Mouse (Mus musculus): Measurements from ENCODE around the gene Cdc42ep2.

DNA sequence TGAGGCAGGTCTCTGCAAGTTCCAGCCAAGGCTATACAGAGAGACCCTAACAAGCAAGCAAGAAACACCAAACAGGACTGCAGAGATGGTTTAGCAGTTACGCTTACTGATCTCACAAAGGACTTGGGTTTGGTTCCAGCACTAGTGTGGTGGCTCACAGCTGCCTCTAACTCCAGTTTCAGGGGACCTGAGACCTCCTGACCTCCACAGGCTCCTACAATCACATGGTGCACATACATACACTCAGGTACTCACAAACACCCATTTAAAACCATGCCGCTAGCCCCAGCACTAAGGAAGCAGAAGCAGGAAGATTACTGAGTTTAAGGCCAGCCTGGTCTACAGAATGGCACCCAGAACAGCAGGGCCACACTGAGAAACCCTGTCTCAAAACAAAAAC, 40.2 kb upstream of the Cdc42ep2 start:
- TF ChIP-seq GATA1 (IDR thresholded peaks at IDR 0.05; ENCODE audit: low read length), result no peak
- no peak for TF ChIP-seq TAL1 (IDR thresholded peaks at IDR 0.05; ENCODE audit: low read length)

All from erythroblast, embryonic 14.5 days (primary cell).